Mouse (Mus musculus): ENCODE data around the gene Mtch1. TPM values are rescaled to one million over a fixed set of nuclear protein-coding genes. Genes with fewer than 3 reads are reported as not detected.
"Not testable (repeated sequence)": the region's sequence is repeated elsewhere in the genome, so short reads cannot be mapped to it uniquely, and the experiment has no call there.

Gene Mtch1
- total RNA-seq, 2 experiments from 2014 or later: 220 TPM

DNA sequence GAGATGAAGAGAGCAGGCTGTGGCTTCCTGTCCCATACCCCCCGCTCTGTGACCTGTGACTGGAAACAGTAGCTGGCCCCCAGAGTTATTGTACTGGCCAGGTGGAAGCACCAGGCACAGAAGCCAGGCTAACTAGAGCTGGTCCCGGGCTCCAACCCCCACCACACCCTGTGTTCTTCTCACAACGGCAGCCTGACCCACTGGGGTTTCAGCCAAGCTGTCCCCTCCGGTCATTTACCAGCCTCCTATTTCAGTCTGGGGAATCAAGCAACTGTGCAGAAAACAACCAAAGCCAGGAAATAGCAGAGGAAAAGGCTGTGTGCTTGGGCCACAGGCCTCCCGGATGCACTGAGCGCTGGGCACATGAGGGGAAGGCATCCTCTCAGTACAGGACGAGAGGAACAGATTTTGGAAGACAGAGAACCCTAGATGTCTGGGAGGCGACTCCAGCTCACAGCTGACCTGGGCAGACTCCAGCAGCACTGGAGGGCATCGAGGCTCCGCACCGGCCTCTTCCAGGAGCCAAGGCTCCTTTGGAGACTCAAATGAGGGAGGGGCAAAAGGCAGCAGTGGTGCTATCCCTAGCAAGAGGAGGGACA is 8.5 kb downstream of the Mtch1 start:
- DNase-seq (ENCODE audit: low spot score): no peak
- intact Hi-C loops (cut with DNase I): loop anchor here (2.0 kb wide), 1 partner anchor 32 kb away; no protein-coding TSS in a partner anchor

DNA sequence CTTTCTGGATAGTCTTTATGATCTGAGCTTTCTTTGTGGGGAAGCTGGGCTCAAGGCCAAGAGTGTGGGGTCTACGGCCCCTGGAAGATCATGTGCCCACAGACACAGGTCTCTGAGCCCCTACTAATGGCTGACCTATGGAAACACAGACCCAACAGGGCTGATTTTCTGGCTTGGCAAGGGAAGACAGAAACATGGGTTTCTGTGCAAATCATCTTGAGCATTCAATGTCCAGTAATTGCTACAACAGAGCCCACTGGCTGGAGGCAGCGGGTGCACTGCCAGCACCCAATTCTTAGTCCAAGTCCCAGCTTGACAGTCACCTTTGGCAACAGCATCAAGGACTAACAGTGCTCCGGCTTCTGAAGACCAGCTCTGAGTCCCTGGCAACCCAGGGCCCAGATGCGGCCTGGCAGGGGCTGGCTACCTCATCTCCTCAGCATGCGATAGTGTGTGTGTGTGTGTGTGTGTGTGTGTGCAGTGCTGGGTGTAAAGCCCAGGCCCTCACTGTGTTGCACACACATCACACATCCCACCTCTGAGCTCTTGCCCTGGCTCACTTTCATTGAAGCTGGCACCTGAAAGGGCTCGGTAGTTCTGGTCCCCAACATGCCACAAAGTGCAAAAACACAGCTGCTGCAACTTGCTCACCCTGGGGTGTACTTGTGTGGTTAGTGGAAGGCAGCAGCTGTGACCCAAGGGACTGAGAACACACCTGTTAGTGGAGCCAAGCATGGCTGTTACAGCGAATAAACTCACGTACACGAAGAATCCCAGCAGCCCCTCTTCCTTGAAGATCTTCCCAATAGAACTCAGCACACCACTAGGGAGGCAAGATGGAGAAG is 9.5 kb downstream of the Mtch1 start:
- DNase-seq (ENCODE audit: low spot score): no peak
- intact Hi-C loops (cut with DNase I): loop anchor here (2.0 kb wide), 1 partner anchor 33 kb away; no protein-coding TSS in a partner anchor

DNA sequence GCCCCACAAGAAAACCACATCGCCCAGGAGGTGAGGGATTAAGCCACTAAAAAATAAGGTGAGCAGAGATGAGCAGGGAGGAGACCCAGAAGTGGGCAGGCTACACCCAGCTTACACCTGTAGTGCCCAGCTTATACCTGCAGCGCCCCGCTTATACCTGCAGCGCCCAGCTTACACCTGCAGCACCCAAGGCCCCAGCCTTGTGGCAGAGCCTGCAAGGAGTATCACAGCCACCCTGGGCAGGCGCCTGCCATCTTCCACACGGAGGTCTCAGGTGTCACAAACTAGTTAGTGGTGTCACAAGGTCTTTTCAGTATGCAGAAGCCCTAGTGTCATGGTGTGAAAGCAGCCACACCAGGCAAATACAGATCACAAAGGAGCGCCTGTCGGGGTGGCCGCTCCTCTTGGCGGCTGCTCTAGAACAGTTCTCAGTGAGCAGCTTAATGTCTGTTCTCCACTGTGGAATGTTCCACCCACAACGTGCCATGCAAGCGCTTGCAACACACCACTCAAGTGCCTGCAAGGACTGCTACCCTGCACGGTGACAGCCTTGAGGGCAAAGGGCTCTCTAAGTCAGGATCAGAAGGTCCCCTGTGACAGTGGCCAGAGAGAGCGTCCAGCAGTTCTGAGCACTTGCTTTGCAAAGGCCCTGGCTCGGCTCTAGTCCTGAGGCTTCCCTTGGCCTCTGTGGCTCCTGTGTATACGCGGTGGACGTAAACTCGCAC is 11.3 kb downstream of the Mtch1 start:
- intact Hi-C loops (cut with DNase I): no loop called here
- no peak for DNase-seq (ENCODE audit: low spot score)

DNA sequence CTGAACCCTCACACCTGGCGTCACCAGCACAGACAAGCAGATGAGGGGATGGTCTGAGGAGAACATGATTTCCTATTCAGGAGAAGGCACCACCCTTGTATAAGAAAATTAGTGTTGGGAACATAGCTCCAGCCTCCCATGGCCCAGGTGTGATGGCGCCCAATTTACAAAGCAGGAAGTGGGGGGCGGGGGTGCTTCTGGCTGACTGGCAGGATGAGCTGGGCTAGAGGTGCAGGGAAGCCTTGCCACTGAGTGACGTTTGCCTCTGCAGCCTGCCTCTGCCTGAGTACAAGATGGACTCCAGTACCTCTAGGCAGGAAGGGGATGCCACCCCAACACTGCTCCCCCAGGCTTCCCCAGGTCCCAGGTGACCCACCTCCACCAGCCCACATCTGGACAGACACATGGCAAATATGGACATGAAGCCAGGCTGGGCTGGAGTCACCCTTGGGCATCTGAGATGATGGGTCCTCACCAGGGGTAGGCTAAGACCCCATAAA is 15.5 kb downstream of the Mtch1 start:
- DNase-seq (ENCODE audit: low spot score): no peak
- intact Hi-C loops (cut with DNase I): no loop called here

DNA sequence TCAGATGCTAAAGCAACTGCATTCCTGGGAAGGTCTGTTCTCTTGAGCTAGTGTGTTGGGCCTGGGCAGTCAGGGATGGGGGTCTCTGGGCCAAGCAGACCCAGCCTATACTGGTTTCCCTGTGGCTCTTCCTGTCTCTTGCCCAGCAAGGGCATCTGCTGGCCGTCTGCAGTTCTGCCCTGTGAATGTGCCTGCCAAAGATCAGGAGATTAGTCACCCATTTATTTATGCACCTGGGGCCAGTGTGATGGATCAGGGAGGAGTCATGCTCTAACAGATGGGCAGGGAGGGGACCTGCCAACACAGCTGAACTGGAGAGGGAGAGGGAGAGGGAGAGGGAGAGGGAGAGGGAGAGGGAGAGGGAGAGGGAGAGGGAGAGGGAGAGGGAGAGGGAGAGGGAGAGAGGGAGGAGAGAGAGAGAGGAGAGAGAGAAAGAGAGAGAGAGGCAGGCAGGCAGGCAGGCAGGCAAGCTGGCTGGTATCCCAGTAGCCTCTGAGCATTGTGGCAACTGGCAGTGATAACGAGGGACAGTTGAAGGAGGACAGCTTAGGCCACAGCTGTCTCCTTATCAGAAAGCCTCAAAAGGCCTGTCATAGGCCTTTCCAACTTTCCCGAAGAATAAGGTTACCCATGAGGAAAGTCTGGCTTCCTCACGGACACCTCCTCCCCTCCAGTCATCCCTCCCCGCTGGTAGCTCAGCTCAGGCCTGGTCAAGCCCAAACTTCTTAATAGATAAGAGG is 16.9 kb downstream of the Mtch1 start:
- DNase-seq (ENCODE audit: low spot score): no peak
- intact Hi-C loops (cut with DNase I): no loop called here

DNA sequence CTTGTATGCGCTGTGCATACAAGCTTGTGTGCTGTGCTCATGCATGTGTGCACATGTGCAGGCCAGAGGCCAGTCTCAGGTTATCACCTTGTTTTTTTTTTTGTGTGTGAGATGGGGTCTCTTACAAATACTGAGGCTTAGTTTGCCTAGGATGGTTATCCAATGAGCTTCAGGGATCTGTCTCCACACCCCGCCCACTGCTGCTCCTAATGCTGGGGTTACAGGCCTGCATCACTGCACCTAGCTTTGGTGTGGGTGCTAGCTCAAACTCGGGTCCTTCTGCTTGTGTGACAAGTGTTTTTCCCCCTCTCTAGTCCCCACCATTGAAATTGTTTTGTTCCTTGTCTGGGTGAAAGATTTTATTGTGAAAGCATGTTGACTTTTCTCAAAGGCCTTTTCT is 17.5 kb downstream of the Mtch1 start:
- DNase-seq (ENCODE audit: low spot score): no peak
- intact Hi-C loops (cut with DNase I): no loop called here

DNA sequence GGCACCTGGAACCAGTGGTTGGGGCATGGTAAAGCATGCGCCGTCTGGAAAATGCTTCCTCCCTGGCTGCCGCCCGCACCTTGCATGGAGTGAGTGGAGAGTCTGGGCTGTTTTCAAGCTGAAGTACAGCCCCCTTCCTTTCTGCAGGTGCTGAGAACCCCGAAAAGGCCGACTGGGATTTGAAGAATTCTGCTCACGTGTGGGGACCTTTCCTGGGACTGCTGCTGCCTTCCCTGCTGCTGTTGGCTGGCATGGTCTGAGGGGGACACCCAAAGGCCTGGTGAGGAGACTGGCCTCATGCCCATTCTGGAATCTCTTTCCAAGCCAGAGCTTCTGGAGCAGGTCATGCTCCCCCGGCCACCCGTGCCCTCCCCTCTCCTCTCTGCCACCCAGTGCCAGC is 20.0 kb downstream of the Mtch1 start:
- no peak for DNase-seq (ENCODE audit: low spot score)
- intact Hi-C loops (cut with DNase I): no loop called here

DNA sequence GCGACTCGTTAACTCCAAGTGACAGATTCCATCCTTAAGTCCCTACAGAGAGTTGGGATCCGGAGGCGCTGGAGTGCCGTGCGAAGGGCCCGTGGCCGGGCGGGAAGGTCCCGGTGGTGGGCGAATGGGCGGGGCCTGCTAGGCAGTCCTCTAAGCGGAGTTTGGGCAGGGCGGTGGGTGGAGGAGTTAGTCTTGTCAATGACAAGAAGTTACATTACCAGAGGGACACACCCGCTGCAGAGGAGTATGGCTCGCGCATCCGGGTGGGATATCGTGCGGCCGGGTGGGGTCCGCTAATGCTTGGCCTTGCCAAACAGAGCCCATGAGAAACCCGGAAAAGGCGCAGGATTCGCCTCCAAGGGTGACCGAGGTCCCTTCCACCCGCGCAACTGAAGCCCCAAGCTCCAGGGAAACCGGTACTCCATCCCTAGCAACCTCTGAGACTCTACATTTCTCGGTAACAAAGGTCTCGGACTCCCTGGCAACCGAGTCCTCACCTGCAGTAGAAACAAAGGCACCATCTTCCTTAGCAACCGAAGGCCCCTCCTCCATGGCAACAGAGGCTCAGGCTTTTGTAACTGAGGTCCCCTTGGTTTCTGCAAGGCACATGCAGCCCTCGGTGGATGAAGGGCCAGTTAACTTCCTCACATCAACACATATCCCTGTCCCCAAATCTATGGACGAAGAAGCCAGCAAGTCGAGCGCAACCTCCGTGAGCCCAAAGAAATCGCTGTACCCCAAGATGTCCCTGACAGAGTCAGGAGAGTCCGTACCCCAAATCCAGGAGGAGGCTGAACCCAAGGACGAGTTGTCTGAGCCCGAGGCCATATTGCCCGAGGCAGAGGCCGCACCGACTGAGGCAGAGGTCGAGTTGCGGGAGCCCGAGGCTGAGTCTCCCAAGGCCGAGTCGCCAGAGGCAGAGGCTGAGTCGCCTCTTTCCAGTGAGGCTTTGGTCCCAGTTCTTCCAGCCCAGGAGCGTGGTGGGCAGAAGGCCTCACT is 20.9 kb downstream of the Mtch1 start:
- intact Hi-C loops (cut with DNase I): no loop called here

DNA sequence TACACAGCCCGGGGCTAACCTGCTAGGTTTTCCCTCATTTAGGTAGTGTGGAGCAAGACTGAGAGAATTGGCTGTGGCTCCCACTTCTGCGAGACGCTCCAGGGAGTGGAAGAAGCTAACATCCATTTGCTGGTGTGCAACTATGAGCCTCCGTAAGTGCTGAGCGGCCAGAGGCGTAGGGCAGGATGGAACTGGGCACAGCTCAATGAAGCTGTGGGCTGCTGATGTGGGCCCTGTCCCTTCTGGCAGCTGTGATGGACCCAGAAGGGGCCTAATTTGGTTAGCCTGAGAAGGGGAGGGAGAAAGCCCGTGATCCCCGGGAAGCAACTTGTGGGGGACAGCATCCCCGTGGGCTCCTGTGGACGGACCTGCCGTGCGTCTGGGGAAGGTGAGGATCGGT is 21.9 kb downstream of the Mtch1 start:
- no peak for DNase-seq (ENCODE audit: low spot score)
- intact Hi-C loops (cut with DNase I): no loop called here

More for the DNA sequence above, 20.9 kb downstream of the Mtch1 start:
- DNase-seq (ENCODE audit: low spot score): peak; percentile 35

DNA sequence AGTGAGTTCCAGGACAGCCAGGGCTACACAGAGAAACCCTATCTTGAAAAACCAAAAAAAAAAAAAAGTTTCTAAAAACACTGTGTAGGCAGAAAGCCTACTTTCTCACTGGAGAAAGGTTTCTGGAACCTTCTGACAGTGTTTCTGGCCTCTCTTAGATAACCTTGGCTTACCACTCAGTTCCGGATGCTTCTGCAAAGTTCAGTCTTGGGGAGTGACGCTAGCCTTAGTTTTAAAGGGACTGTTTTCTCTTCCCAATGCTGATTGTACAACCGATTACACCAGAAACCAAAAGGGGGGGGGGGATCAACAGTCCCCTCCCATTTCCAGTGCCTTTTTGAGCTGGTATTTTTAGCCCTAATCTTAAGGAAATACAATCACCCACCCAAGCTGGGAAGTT is 24.1 kb downstream of the Mtch1 start:
- intact Hi-C loops (cut with DNase I): no loop called here
- DNase-seq (ENCODE audit: low spot score): no peak

DNA sequence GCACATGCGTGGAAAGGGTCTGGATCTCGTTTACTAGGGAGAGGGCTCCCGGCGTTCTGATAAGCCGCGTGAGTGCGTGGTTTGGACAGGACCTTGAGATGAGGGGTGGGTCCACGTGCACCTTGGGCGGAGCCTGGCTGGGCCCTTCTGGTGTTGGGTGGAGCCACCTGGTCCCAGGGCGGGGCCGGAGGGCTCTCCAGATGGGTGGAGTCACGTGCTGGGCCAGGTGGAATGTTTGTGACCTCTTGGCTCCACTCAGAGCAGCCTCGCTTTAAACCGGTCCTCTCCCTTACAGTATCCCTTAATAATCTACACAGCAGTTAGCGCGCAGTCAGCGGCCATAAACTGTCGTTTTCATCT is 25.2 kb downstream of the Mtch1 start:
- no peak for DNase-seq (ENCODE audit: low spot score)
- intact Hi-C loops (cut with DNase I): no loop called here

DNA sequence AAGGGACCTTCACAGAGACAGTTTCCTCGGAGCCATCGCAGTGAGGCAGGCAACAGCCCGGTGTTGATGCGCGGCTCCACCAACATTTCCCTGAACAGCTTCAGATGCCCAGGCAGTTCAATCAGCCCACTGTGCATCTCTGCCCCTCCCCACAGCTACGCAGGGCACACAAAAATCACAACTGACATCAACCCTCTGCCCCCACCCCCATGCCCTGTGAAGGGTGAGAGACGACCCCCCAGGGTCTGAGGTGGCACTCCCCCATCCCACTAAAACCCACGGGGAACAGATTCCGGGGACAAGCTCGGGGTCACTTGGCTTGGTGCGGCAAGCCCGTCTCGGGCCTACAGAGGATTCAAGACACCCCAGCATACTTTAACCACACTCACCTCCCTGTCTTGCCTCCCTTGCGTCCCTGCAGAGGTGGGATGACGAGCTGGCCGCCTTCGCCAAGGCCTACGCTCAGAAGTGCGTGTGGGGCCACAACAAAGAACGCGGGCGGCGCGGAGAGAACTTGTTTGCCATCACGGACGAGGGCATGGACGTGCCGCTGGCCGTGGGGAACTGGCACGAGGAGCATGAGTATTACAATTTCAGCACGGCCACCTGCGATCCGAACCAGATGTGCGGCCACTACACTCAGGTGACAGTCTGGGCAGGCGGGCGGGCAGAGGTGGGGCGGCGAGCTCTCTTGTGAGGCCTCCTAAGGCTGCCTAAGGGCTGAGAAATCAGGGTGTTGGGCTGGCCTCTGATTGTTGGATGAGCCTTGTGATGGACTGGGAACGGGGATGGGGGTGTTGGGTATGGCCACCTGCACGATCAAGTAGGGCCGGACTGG is 25.8 kb downstream of the Mtch1 start:
- no peak for DNase-seq (ENCODE audit: low spot score)
- intact Hi-C loops (cut with DNase I): no loop called here

DNA sequence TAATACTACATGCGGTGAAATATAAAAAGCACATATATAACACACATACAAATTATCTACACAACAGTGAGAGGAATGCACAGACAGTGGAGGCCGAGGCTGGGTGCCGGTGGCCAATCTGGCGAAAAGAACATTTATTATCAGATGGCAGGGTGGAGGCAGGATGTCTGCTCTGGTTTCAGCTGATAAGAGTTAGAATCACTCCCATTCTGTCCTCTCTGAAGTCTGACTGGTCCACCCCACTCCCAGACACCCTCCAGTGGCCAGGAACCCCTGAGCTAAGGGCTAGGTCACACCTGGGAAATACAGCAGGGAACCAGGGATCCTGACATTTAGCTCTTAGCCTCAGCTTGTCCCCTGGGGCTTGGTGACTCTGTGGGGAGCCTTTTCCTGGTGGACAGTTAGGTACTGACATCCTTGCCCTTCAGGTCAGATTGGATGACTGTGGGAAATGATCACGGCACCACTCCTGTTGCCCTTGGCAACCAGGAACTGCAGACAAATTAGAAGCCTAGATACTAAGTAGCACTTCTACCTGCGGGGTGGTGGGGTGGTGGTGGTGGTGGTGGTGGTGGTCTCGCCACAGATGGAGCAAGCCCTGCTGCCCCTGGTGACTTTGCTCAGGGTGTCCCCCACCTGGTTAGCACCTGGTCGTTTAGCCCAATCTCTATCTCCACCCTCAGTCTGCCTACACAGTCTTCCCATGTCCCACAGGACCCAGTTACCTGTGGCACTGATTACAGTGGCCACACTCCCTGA is 27.7 kb downstream of the Mtch1 start:
- DNase-seq (ENCODE audit: low spot score): no peak
- intact Hi-C loops (cut with DNase I): no loop called here

DNA sequence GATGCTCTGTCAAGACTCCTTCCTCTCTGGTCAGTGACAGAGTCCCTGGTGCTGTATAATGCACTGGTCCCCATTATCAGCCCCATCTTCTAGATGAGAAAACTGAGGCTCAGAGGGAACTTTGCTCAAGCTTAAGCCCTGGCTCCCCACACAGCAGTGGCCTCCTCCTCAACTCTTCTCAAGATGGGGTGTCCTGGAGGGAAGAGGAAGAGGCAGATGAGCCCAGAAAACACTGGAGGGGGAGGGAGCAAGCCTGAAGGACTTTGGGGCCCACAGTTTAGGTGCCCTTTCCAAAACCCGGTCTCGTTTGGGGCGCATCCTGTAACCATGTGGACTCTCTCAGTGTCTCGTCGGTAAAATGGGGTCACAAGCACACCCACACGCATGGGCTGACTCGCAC is 28.3 kb downstream of the Mtch1 start:
- intact Hi-C loops (cut with DNase I): no loop called here
- DNase-seq (ENCODE audit: low spot score): no peak

DNA sequence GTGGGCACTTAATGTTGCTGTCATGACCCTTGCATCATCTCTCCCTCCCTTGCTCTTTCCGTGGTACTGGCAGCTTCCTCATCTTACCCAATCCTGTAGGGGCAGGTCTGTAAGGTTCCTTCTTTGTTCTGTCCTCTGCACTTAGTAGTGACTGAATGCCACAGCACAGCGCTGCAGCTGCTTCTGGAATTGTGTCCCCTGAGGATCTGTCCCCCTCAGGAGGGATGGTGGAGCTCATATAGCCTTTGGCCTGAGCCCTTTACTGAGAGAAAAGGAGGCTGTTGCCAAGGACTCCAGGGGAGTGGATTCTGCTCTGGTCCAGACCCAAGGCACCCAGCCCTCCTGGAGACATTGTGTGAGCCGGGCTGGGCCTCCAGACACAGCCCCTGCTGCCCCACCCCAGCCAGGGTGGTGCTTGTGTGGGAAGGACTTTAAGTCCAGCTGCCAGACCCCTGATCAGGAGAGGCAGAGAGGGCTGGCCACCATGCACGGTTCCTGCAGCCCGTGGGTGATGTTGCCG is 28.9 kb downstream of the Mtch1 start:
- DNase-seq (ENCODE audit: low spot score): peak; percentile 49
- intact Hi-C loops (cut with DNase I): no loop called here

DNA sequence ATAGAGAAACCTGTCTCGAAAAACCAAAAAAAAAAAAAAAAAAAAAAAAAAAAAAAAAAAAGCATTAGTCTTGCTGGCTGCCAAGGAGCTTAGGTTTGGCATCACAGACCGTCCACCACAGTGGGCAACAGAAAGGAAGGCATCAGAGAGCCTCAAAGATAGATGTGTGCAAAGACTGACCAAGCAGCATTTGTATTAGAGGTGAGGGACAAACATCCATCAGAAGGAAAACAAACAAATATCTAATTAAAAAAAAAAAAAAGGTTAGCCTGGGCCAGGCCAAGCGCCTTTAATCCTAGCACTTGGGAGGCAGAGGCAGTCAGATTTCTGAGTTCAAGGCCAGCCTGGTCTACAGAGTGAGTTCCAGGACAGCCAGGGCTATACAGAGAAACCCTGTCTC is 30.4 kb downstream of the Mtch1 start, which contains the start of gene Pi16:
TSS of gene Pi16 (plus strand) at position 301 of the 400 bp plus-strand sequence.
- intact Hi-C loops (cut with DNase I); DNase-seq (ENCODE audit: low spot score): not testable (repeated sequence)

DNA sequence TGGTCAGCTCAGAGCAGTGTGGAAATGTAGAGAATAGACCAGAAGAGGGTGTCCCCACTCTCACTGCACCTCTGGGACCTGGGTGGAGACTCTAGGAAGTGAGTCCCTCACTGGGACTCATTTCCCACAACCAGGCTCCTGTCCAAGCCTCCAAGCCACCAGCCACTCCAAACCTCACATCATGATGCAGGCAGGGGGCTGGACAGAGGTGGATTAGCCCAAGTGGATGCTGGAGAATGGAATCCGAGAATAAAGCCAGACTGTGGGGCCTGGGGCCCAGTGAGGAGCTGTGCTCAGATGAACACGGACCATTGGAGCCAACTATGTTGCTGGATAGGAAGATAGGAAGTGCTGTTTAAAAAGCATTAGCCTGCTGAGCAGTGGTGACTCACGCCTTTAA is 30.8 kb downstream of the Mtch1 start:
- intact Hi-C loops (cut with DNase I): no loop called here
- no peak for DNase-seq (ENCODE audit: low spot score)

Measured in heart, postnatal 25 days (tissue).